Mouse (Mus musculus): ENCODE measurements around the gene Rasgef1b. TPM values are rescaled to one million over a fixed set of nuclear protein-coding genes. Genes with fewer than 3 reads are reported as not detected.
A peak's percentile ranks its signal among the peaks of the same experiment; 100 is the strongest.

The Rasgef1b gene
- polyA plus RNA-seq, 1 experiment: 1.00 TPM

DNA sequence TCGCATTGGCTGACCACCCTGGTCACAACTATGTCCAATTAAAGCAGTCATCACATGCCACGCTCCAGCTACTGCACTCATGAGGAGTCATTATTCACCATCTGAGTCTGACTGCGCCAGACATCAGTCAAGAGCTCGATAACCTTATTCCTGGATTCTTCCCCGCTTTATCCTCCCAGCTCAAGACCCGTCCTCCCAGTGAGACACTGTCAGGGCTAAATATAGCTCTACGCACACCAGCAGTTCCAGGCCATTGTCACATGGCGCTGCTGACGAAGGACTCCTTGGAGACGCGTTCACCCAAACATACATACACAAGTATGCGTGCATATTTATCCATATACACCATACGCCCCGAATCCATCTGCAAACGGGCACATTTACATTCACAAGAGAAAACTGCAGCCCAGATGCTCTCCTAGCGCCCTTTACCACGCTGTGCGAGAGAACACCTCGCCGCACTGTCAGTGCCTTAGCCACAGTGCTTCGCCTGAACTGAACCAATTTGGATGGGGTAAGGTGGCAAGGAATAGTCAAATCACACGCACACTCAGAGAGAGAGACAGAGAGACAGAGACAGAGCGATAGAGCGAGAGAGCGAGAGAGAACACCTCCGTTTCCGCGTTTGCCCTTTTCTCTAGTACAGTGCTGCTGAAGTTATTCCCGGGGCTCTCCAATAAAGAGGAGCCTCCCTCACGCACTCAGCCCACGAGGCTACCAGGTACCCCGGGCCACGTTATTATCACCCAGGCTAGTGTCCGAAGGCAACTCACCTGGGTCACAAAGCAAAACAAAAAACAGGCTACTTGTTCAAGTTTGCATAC lies 477.3 kb downstream of the Rasgef1b start:
- TF ChIP-seq CTCF (IDR thresholded peaks at IDR 0.05; ENCODE audit: control insufficient read depth, insufficient read depth, low read length) (no peak), POLR2A (IDR thresholded peaks at IDR 0.05; ENCODE audit: borderline replicate concordance, control insufficient read depth, low read depth, low read length) (no peak)
- no peaks in the 10 kb centered on the region; the same call in 1 of the 2 replicates for H3K4me1 ChIP-seq (ENCODE audit: control insufficient read depth, insufficient read depth, low read length)
- peak overlapping the region; percentile 65 for H3K4me3 ChIP-seq (replicated peaks; ENCODE audit: control insufficient read depth, low read depth, low read length)
- 7% methylated on average over 34 of the region's 34 CpGs for WGBS
- no peak overlapping the region for H3K27ac ChIP-seq (ENCODE audit: control insufficient read depth, insufficient read depth, low read depth, low read length, poor library complexity)

DNA sequence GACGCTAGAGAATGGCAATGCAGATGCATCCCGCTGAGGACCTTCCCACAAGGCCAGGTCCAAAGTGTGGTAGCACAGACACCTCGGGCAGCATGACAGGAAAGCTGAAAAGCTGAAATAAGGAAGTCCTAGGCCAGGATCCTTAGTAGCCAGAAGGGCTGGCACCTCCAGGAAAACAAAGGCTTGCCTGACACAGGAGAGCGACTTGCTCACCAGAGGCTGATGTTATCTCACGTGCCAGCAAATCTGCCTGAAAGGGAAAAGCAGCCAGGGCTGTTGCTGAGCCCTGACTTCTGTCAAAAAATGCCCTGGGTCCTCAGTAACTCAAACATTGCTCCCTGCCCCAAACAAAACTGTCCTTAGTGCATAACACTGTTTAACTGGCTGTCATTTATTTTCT lies 478.0 kb downstream of the Rasgef1b start:
- 24% methylated on average over 5 of the region's 5 CpGs for WGBS
- H3K27ac ChIP-seq (ENCODE audit: control insufficient read depth, insufficient read depth, low read depth, low read length, poor library complexity): no peak overlapping the region
- H3K4me3 ChIP-seq (replicated peaks; ENCODE audit: control insufficient read depth, low read depth, low read length): no peak overlapping the region
- H3K4me1 ChIP-seq (ENCODE audit: control insufficient read depth, insufficient read depth, low read length): no peaks in the 10 kb centered on the region; the same call in 1 of the 2 replicates
- TF ChIP-seq CTCF (IDR thresholded peaks at IDR 0.05; ENCODE audit: control insufficient read depth, insufficient read depth, low read length): no peak
- TF ChIP-seq POLR2A (IDR thresholded peaks at IDR 0.05; ENCODE audit: borderline replicate concordance, control insufficient read depth, low read depth, low read length): no peak

DNA sequence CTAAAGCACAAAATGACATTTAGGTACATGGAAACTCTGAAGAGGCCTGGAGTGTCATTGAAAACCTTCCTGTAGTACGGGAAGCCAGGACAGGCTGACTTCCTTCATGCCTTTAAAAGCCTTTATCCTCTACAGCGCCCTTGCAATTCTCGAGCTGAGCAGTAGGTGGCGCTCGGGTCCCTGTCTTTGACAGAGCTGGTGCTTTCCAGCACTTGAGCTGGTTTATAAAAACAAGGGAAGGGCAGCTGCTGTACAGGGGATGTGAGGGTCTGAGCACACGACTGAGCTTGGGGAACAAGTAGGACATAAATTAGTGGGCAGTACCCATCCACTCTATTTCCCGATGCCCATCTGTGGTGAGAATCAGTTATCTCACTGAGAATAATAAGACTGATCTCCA lies 480.4 kb downstream of the Rasgef1b start:
- no peak overlapping the region for H3K4me3 ChIP-seq (replicated peaks; ENCODE audit: control insufficient read depth, low read depth, low read length)
- TF ChIP-seq POLR2A (IDR thresholded peaks at IDR 0.05; ENCODE audit: borderline replicate concordance, control insufficient read depth, low read depth, low read length) (no peak), CTCF (IDR thresholded peaks at IDR 0.05; ENCODE audit: control insufficient read depth, insufficient read depth, low read length) (peak; percentile 93)
- WGBS: 4% methylated on average over 7 of the region's 7 CpGs
- no peak overlapping the region for H3K27ac ChIP-seq (ENCODE audit: control insufficient read depth, insufficient read depth, low read depth, low read length, poor library complexity)
- no peaks in the 10 kb centered on the region; the same call in 1 of the 2 replicates for H3K4me1 ChIP-seq (ENCODE audit: control insufficient read depth, insufficient read depth, low read length)

DNA sequence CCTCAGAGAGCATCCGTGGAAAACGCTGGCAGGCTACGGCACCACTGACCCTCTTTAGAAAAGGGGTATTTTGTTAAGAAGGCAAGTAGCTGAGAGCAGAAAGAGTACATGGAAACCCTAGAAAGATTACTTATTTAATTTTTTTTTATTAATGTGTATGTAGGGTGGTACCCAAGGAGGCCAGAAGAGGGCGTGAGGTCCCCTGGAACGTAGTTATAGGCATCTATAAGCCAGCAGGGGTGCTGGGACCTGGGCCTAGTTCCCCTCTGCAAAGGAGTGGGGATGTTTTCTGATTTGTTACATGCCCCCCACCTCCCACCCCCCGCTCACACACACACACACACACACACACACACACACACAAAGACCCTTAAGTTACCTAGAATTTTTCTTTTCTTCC lies 480.9 kb downstream of the Rasgef1b start:
- Histone ChIP-seq H3K27ac (ENCODE audit: control insufficient read depth, insufficient read depth, low read depth, low read length, poor library complexity) (no peak overlapping the region), H3K4me3 (replicated peaks; ENCODE audit: control insufficient read depth, low read depth, low read length) (no peak overlapping the region), H3K4me1 (ENCODE audit: control insufficient read depth, insufficient read depth, low read length) (no peaks in the 10 kb centered on the region; the same call in 1 of the 2 replicates)
- WGBS: 85% methylated on average over 6 of the region's 6 CpGs
- TF ChIP-seq POLR2A (IDR thresholded peaks at IDR 0.05; ENCODE audit: borderline replicate concordance, control insufficient read depth, low read depth, low read length) (no peak), CTCF (IDR thresholded peaks at IDR 0.05; ENCODE audit: control insufficient read depth, insufficient read depth, low read length) (0 out of 2 replicates have a peak, but pooled peaks have one; percentile 13)

DNA sequence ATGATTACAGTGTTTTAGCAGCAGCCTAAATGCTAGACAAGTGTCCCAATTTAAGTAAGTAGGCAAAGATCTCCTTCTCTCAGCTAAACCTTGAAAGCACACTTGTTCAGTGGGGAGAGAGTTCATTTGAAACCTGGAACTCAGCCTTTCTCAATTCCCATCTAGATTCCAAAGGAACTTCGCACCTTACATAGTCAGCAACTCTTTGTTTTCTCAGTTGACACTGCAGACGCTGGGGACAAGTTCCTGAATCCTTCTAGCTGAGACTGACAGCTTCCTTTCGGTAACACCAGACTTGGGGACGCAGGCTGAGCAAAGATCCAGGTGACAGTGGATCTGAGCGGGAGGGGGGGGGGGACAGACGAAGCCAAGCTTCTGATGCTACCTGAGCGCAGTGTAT lies 481.4 kb downstream of the Rasgef1b start:
- WGBS: 68% methylated on average over 7 of the region's 7 CpGs
- no peak overlapping the region for H3K27ac ChIP-seq (ENCODE audit: control insufficient read depth, insufficient read depth, low read depth, low read length, poor library complexity)
- H3K4me3 ChIP-seq (replicated peaks; ENCODE audit: control insufficient read depth, low read depth, low read length): no peak overlapping the region
- TF ChIP-seq POLR2A (IDR thresholded peaks at IDR 0.05; ENCODE audit: borderline replicate concordance, control insufficient read depth, low read depth, low read length) (no peak), CTCF (IDR thresholded peaks at IDR 0.05; ENCODE audit: control insufficient read depth, insufficient read depth, low read length) (no peak)
- H3K4me1 ChIP-seq (ENCODE audit: control insufficient read depth, insufficient read depth, low read length): no peaks in the 10 kb centered on the region; the same call in 1 of the 2 replicates

DNA sequence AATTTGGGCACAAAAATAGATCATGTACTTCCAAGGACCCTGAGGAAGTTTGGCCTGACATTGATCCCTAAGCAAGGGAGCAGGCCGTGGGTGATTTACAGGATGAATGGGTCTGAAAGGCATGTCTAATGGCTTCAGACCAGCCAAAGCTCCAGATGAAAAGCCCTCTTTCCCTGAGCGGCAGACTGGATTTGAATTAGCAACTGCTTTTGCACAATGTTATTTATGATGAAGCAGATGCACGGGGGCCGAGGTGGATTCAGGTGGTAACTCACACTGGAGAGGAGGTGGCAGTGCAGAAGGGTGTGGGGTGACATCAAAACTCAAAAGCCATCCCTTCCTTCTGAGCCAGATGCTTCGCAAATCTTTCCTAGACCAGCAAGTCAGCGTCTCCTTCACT lies 481.9 kb downstream of the Rasgef1b start:
- no peak overlapping the region for H3K4me3 ChIP-seq (replicated peaks; ENCODE audit: control insufficient read depth, low read depth, low read length)
- WGBS: 80% methylated on average over 6 of the region's 6 CpGs

DNA sequence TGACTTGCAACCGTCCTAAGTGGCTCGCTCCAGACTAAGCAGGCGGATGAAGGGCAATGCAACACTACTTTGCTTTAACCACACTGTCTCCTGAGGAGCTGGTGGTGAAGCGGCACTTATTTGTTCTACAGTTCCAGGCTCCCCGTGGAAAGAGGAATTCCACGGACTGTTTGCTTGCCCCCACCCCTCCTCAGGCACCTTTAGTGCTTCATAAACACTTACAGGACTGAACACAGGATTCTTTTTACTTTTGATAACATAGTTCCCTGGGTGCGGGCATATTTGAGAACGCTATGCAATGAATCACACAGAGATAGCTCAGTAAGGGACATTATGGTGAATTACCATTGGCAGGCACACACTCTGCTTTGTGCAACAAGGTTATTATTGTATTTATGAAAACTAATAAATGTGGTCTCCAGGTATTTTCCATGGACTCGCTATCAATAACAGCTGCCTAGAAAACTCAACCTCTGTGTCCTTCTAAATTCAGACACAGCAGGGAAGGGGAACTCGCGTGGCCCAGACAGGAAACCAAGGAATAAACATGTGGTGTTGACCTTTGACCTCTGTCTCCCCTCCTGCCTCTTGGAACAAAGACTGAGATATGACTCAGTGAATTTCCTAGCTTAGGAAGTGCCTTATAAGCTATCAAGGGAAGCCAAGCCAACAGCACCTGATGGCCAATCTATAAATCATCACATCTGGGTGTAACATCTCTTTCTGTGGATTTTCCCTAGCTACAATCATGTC lies 486.7 kb downstream of the Rasgef1b start:
- TF ChIP-seq CTCF (IDR thresholded peaks at IDR 0.05; ENCODE audit: control insufficient read depth, insufficient read depth, low read length): no peak
- no peak for TF ChIP-seq POLR2A (IDR thresholded peaks at IDR 0.05; ENCODE audit: borderline replicate concordance, control insufficient read depth, low read depth, low read length)
- Histone ChIP-seq H3K4me1 (ENCODE audit: control insufficient read depth, insufficient read depth, low read length) (no peaks in the 10 kb centered on the region), H3K27ac (ENCODE audit: control insufficient read depth, insufficient read depth, low read depth, low read length, poor library complexity) (no peak overlapping the region), H3K4me3 (replicated peaks; ENCODE audit: control insufficient read depth, low read depth, low read length) (no peak overlapping the region)
- WGBS: 69% methylated on average over 11 of the region's 11 CpGs

More for the DNA sequence above, 481.9 kb downstream of the Rasgef1b start:
- TF ChIP-seq CTCF (IDR thresholded peaks at IDR 0.05; ENCODE audit: control insufficient read depth, insufficient read depth, low read length) (no peak), POLR2A (IDR thresholded peaks at IDR 0.05; ENCODE audit: borderline replicate concordance, control insufficient read depth, low read depth, low read length) (no peak)
- H3K4me1 ChIP-seq (ENCODE audit: control insufficient read depth, insufficient read depth, low read length): no peaks in the 10 kb centered on the region; the same call in 1 of the 2 replicates
- no peak overlapping the region for H3K27ac ChIP-seq (ENCODE audit: control insufficient read depth, insufficient read depth, low read depth, low read length, poor library complexity)

DNA sequence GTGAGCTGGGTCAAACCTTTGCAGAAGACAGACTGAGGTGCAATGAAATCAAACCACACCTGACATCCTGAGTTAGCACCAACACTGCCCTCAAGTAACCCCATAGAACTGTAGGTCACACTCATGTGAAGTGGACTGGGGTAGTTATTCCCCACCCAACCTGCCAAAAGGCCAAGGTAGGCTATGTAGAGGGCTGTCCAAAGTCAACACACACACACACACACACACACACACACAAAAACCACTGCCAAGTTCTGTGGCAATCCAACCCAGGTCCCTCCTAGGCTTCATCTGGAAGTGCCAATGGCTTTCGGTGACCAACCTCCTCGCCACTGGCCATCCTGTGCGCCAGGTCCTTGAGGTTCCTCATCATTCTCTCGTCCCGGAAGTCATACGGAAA lies 488.4 kb downstream of the Rasgef1b start:
- 93% methylated on average over 6 of the region's 6 CpGs for WGBS
- no peak overlapping the region for H3K27ac ChIP-seq (ENCODE audit: control insufficient read depth, insufficient read depth, low read depth, low read length, poor library complexity)
- no peak for TF ChIP-seq CTCF (IDR thresholded peaks at IDR 0.05; ENCODE audit: control insufficient read depth, insufficient read depth, low read length)
- TF ChIP-seq POLR2A (IDR thresholded peaks at IDR 0.05; ENCODE audit: borderline replicate concordance, control insufficient read depth, low read depth, low read length): no peak
- H3K4me3 ChIP-seq (replicated peaks; ENCODE audit: control insufficient read depth, low read depth, low read length): no peak overlapping the region
- H3K4me1 ChIP-seq (ENCODE audit: control insufficient read depth, insufficient read depth, low read length): no peaks in the 10 kb centered on the region
